Mouse (Mus musculus): ENCODE results near the gene Cacna2d2.

Gene Cacna2d2

GRCm38 (mm10) chr9:107403116-107403515 is 3.7 kb downstream of the Cacna2d2 start:
- no peak for DNase-seq (ENCODE audit: low spot score)

- no peak for DNase-seq (ENCODE audit: low spot score)
These were observed 10.0 kb downstream of the Cacna2d2 start for GRCm38 (mm10) chr9:107409449-107409848.

GRCm38 (mm10) chr9:107417106-107417505 is 17.7 kb downstream of the Cacna2d2 start:
- DNase-seq (ENCODE audit: low spot score), result no peak

GRCm38 (mm10) chr9:107419491-107420244 is 20.3 kb downstream of the Cacna2d2 start:
- no peak for DNase-seq (ENCODE audit: low spot score)

- no peak for DNase-seq (ENCODE audit: low spot score)
These were observed 21.5 kb downstream of the Cacna2d2 start for GRCm38 (mm10) chr9:107420898-107421297.

GRCm38 (mm10) chr9:107422878-107423277 is 23.5 kb downstream of the Cacna2d2 start:
- DNase-seq (ENCODE audit: low spot score), result no peak

GRCm38 (mm10) chr9:107424485-107425175 is 25.2 kb downstream of the Cacna2d2 start:
- no peak for DNase-seq (ENCODE audit: low spot score)

GRCm38 (mm10) chr9:107427876-107428275 is 28.5 kb downstream of the Cacna2d2 start:
- no peak for DNase-seq (ENCODE audit: low spot score)

GRCm38 (mm10) chr9:107428451-107429186 is 29.2 kb downstream of the Cacna2d2 start:
- no peak for DNase-seq (ENCODE audit: low spot score)

- no peak for DNase-seq (ENCODE audit: low spot score)
These were observed 31.0 kb downstream of the Cacna2d2 start for GRCm38 (mm10) chr9:107430445-107430844.

GRCm38 (mm10) chr9:107432546-107432945 is 33.1 kb downstream of the Cacna2d2 start:
- DNase-seq (ENCODE audit: low spot score), result no peak

- no peak for DNase-seq (ENCODE audit: low spot score)
These were observed 35.4 kb downstream of the Cacna2d2 start for GRCm38 (mm10) chr9:107434851-107435250.

GRCm38 (mm10) chr9:107435285-107435684 is 35.9 kb downstream of the Cacna2d2 start:
- no peak for DNase-seq (ENCODE audit: low spot score)

GRCm38 (mm10) chr9:107442891-107443290 is 43.5 kb downstream of the Cacna2d2 start:
- DNase-seq (ENCODE audit: low spot score), result no peak

- no peak for DNase-seq (ENCODE audit: low spot score)
These were observed 43.9 kb downstream of the Cacna2d2 start for GRCm38 (mm10) chr9:107443324-107443723.

- DNase-seq (ENCODE audit: low spot score), result no peak
These were observed 45.6 kb downstream of the Cacna2d2 start for GRCm38 (mm10) chr9:107445011-107445471.

- no peak for DNase-seq (ENCODE audit: low spot score)
These were observed 49.5 kb downstream of the Cacna2d2 start for GRCm38 (mm10) chr9:107448805-107449517.

GRCm38 (mm10) chr9:107451400-107451799 is 52.0 kb downstream of the Cacna2d2 start:
- no peak for DNase-seq (ENCODE audit: low spot score)

GRCm38 (mm10) chr9:107451891-107452521 is 52.6 kb downstream of the Cacna2d2 start:
- no peak for DNase-seq (ENCODE audit: low spot score)

- DNase-seq (ENCODE audit: low spot score), result no peak
These were observed 53.1 kb downstream of the Cacna2d2 start for GRCm38 (mm10) chr9:107452552-107452951.

- no peak for DNase-seq (ENCODE audit: low spot score)
These were observed 53.7 kb downstream of the Cacna2d2 start for GRCm38 (mm10) chr9:107453151-107453550.
